In genomic region chr13:36214056-36214455, GRCm38 (mm10) we compare ENCODE assay signal across 26 mouse cellular contexts.
A peak's percentile ranks its signal among the peaks of the same experiment; 100 is the strongest.
DNase-seq lines count a peak whose midpoint lies in the region; ATAC-seq and TF ChIP-seq lines count a peak whose summit lies in the region.
"Had no signal": no experiment of that assay in that cellular context is flagged by ENCODE, and none has a peak within 500 bp of the region (broad histone marks: within the 10 kb centered on the region; RNA-seq: fewer than 3 reads in every experiment).

No protein-coding gene starts in this region.

- no peak overlapping the region for H3K9ac ChIP-seq in MEL (ENCODE audit: control insufficient read depth, low read depth, low read length, poor library complexity, severe bottlenecking)
- H3K9ac ChIP-seq: forebrain, embryonic 13.5 days; heart, embryonic 13.5 days; hindbrain, embryonic 13.5 days had no signal

- H3K36me3 ChIP-seq in MEL (ENCODE audit: control insufficient read depth in 1 of 2, insufficient read depth in 2 of 2, low read length in 2 of 2) = peaks cover 0 to 16% of the 10 kb centered on the region in 2 experiments; a peak in 2 of 4 replicates
- H3K36me3 ChIP-seq: forebrain, embryonic 10.5 days; heart, embryonic 10.5 days; heart, embryonic 13.5 days; hindbrain, embryonic 13.5 days had no signal

- H3K4me1 ChIP-seq in MEL (ENCODE audit: control insufficient read depth in 1 of 2, insufficient read depth in 2 of 2, low read length in 2 of 2) = peaks cover 7 to 14% of the 10 kb centered on the region in 2 experiments
- H3K4me1 ChIP-seq: heart, embryonic 10.5 days; heart, embryonic 13.5 days had no signal

- no peak overlapping the region for H3K27ac ChIP-seq in MEL (ENCODE audit: control insufficient read depth, low read depth, low read length)
- H3K27ac ChIP-seq: forebrain, embryonic 10.5 days; forebrain, embryonic 13.5 days; heart, adult 2 months; heart, embryonic 10.5 days; heart, embryonic 13.5 days; hindbrain, embryonic 13.5 days had no signal

- H3K27me3 ChIP-seq in MEL (ENCODE audit: control insufficient read depth in 1 of 2, insufficient read depth in 2 of 2, low read length in 2 of 2) = no peaks in the 10 kb centered on the region
- H3K27me3 ChIP-seq: forebrain, embryonic 13.5 days; heart, embryonic 13.5 days; hindbrain, embryonic 13.5 days had no signal

- 0 out of 4 replicates have a peak, but pooled peaks of 1 of the 2 experiments have one; percentile 18 for TF ChIP-seq EP300 in MEL (IDR thresholded peaks at IDR 0.05; ENCODE audit: low read depth in 1 of 2, low read length in 2 of 2)

- peak; percentile 52 for ATAC-seq in inflammation-experienced regulatory T-cells, adult 6 months
- ATAC-seq: forebrain, embryonic 13.5 days; forebrain, embryonic 16.5 days; hindbrain, embryonic 16.5 days; intestine, postnatal 0 days had no signal

- no peak for TF ChIP-seq POLR2A in MEL (IDR thresholded peaks at IDR 0.05; ENCODE audit: control insufficient read depth in 1 of 2, insufficient read depth in 1 of 2, low read depth in 1 of 2, low read length in 2 of 2, poor library complexity in 1 of 2)

- H3K4me3 ChIP-seq in MEL (ENCODE audit: control insufficient read depth in 1 of 2, insufficient read depth in 1 of 2, low read depth in 2 of 2, low read length in 2 of 2) = no peak overlapping the region
- H3K4me3 ChIP-seq: forebrain, embryonic 10.5 days; forebrain, embryonic 13.5 days; heart, adult 2 months; heart, embryonic 10.5 days; heart, embryonic 13.5 days; hindbrain, embryonic 13.5 days had no signal

- DNase-seq in CD4-positive, CD25-positive, alpha-beta regulatory T cell, adult 2 months (ENCODE audit: low read depth, low spot score) = peak; percentile 11
- DNase-seq in MEL (ENCODE audit: low read depth, low spot score) = peak; percentile 34
- DNase-seq in heart, postnatal 4 days = no peak
- DNase-seq in urinary bladder, postnatal 4 days (ENCODE audit: low spot score in 2 of 2) = no peak
- no peak for DNase-seq in layer of hippocampus, adult 18-20 months (ENCODE audit: low spot score in 2 of 2)
- DNase-seq: adrenal gland, adult 8-10 months; adrenal gland, postnatal 25 days; B cell, adult 2 months; cerebellum, adult 11-12 months; cerebellum, adult 8-10 months; cerebellum, postnatal 10 days; cerebellum, postnatal 36 days; gastrocnemius, postnatal 10 days; gastrocnemius, postnatal 36 days; heart, adult 2 months; heart, postnatal 14 days had no signal

- no peaks in the 10 kb centered on the region for H3K9me3 ChIP-seq in MEL (replicated peaks; ENCODE audit: insufficient read depth, low read length)
- H3K9me3 ChIP-seq: forebrain, embryonic 10.5 days; forebrain, embryonic 13.5 days; G1E; heart, embryonic 10.5 days; heart, embryonic 13.5 days; hindbrain, embryonic 13.5 days had no signal

- H3K79me2 ChIP-seq in MEL (ENCODE audit: control insufficient read depth, insufficient read depth, low read length, poor library complexity) = no peaks in the 10 kb centered on the region

- no peak for TF ChIP-seq CTCF in MEL (IDR thresholded peaks at IDR 0.05 in 2 of 3, conservative IDR thresholded peaks at IDR 0.05 in 1 of 3; ENCODE audit: control insufficient read depth in 1 of 3, insufficient read depth in 1 of 3, low read depth in 2 of 3, low read length in 3 of 3, poor library complexity in 1 of 3, severe bottlenecking in 1 of 3)

- no peak for TF ChIP-seq RAD21 in MEL (IDR thresholded peaks at IDR 0.05; ENCODE audit: low read depth, low read length)

TF ChIP-seq in MEL, 35 proteins besides CTCF, POLR2A, EP300 and RAD21:
- no peak for TF ChIP-seq RCOR1 (IDR thresholded peaks at IDR 0.05; ENCODE audit: low read depth, low read length)
- no peak for TF ChIP-seq UBTF (IDR thresholded peaks at IDR 0.05; ENCODE audit: borderline replicate concordance, insufficient read depth, low read depth, low read length)
- TF ChIP-seq JUND (IDR thresholded peaks at IDR 0.05; ENCODE audit: low read depth, low read length) = no peak
- TF ChIP-seq MXI1 (IDR thresholded peaks at IDR 0.05; ENCODE audit: low read depth, low read length) = no peak
- no peak for TF ChIP-seq TAL1 (IDR thresholded peaks at IDR 0.05; ENCODE audit: low read length)
- TF ChIP-seq MAZ (IDR thresholded peaks at IDR 0.05; ENCODE audit: low read depth, low read length) = no peak

Comparison
In these comparisons a context has a peak if more than half of its experiments do, and no peak if none do; other contexts are left out.
1. DNase-seq: peak in CD4-positive, CD25-positive, alpha-beta regulatory T cell, adult 2 months (single experiment) and MEL (single experiment); none in heart, postnatal 4 days (single experiment), urinary bladder, postnatal 4 days (0 of 2) and layer of hippocampus, adult 18-20 months (0 of 2).